Mouse (Mus musculus): ENCODE measurements around the gene Sh3gl1. TPM values are rescaled to one million over a fixed set of nuclear protein-coding genes. Genes with fewer than 3 reads are reported as not detected.
A peak's percentile ranks its signal among the peaks of the same experiment; 100 is the strongest.

Gene Sh3gl1
- total and polyA plus RNA-seq, 3 experiments: 41.0 to 78.4 TPM; not detected in 1

DNA sequence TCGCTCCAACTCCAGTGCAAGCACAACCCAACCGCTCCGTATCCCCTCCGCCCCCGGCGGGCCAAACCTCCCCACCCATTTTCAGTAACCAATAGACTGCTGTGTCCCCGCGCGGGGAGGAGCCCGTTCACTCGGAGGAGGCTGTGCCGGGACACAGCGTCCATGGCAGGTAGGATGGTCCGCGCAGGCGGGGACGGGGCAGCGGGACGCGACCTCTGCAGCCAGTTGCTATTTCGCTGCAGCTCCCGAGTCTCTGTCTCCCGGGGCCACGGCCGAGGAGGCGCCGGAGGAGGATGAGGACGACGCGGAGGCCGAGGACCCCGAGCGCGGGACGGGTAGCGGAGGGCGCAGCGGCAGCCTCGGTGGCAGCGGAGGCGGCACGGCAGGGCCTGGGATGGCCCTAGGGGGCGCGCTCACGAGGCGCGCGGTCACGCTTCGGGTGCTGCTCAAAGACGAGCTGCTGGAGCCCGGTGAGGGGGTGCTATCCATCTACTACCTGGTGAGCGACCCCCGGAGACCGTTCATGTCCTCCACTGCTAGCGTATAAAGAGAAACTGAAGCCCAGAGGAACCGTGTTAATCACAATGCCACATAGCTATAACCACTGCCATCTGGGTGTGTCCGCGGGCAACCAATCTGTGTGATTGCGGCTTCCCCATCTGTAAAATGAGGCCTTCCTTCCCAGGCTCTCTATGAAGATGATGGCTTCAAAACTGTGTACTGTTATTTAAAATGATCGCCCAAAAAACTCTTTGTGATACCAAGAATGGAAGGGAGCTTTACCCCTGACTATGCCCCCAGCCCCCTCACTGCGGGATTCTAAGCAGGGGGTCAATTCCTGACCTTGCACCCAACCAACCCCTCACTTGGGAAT is 27.1 kb downstream of the Sh3gl1 start (continued):
- TF ChIP-seq UBTF (IDR thresholded peaks at IDR 0.05; ENCODE audit: borderline replicate concordance, insufficient read depth, low read depth, low read length): no peak
- peak in 2 of 3 experiments; percentile 38 to 53; a peak in 4 of 6 replicates for TF ChIP-seq CTCF (IDR thresholded peaks at IDR 0.05 in 2 of 3, conservative IDR thresholded peaks at IDR 0.05 in 1 of 3; ENCODE audit: control insufficient read depth in 1 of 3, insufficient read depth in 1 of 3, low read depth in 2 of 3, low read length in 3 of 3, poor library complexity in 1 of 3, severe bottlenecking in 1 of 3)
- no peak; a peak in 1 of 4 replicates for TF ChIP-seq EP300 (IDR thresholded peaks at IDR 0.05; ENCODE audit: low read depth in 1 of 2, low read length in 2 of 2)
- peak; percentile 34 for TF ChIP-seq TCF12 (IDR thresholded peaks at IDR 0.05; ENCODE audit: low read depth, low read length)
- no peak for TF ChIP-seq TBP (IDR thresholded peaks at IDR 0.05; ENCODE audit: low read depth, low read length)

DNA sequence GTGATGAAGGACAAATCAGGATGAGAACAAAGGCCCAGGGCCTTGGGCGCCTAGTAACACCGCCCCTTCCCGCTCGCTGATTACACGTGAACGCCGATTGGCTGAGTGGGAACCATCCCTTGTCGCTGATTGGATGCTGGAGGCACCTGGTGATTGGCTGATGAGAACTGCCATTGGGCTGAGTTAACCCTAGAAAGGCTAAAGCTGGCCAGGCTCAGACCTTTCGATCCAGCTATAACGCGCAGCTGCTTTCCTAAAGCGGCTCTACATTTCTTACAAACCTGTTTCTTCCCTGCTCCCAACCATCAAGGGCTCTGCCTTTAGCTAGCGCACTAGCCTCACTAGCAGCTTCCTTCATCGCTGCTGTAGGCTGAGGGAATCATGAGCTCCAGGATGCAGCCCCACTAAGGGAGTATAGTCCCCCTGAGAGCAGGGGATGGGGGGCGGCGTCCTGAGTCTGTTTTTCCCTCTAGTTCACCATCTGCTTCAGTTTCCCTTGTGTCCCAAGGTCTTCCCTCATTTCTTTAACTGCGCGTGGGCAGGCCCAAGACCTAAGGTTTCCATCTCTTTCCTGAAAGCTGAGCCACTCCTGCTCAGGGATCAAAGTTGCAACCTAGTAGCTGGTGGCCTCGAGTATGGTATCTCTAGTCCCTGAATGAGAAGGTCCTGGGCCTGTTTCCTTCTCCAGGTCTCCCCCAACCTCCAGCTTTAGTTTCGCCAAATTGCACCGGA is 27.9 kb downstream of the Sh3gl1 start:
- Histone ChIP-seq H3K9me3 (replicated peaks; ENCODE audit: insufficient read depth, low read length) (no peaks in the 10 kb centered on the region), H3K27me3 (ENCODE audit: control insufficient read depth in 1 of 2, insufficient read depth in 2 of 2, low read length in 2 of 2) (no peaks in the 10 kb centered on the region), H3K4me3 (ENCODE audit: control insufficient read depth in 1 of 2, insufficient read depth in 1 of 2, low read depth in 2 of 2, low read length in 2 of 2) (peak overlapping the region; percentile 64 to 90), H3K4me1 (ENCODE audit: control insufficient read depth in 1 of 2, insufficient read depth in 2 of 2, low read length in 2 of 2) (peaks cover 0 to 17% of the 10 kb centered on the region in 2 experiments; a peak in 2 of 4 replicates), H3K79me2 (ENCODE audit: control insufficient read depth, insufficient read depth, low read length, poor library complexity) (no peaks in the 10 kb centered on the region), H3K9ac (ENCODE audit: control insufficient read depth, low read depth, low read length, poor library complexity, severe bottlenecking) (peak overlapping the region; percentile 64), H3K36me3 (ENCODE audit: control insufficient read depth in 1 of 2, insufficient read depth in 2 of 2, low read length in 2 of 2) (peaks cover 0 to 8% of the 10 kb centered on the region in 2 experiments; a peak in 2 of 4 replicates), H3K27ac (ENCODE audit: control insufficient read depth, low read depth, low read length) (peak overlapping the region; percentile 53)
- DNase-seq (ENCODE audit: low read depth, low spot score): peak; percentile 98
- TF ChIP-seq ZMIZ1 (IDR thresholded peaks at IDR 0.05; ENCODE audit: low read depth, low read length): no peak
- TF ChIP-seq TBP (IDR thresholded peaks at IDR 0.05; ENCODE audit: low read depth, low read length): peak; percentile 75
- peak; percentile 36 for TF ChIP-seq MAX (IDR thresholded peaks at IDR 0.05; ENCODE audit: low read length)
- no peak for TF ChIP-seq RAD21 (IDR thresholded peaks at IDR 0.05; ENCODE audit: low read depth, low read length)
- TF ChIP-seq USF2 (IDR thresholded peaks at IDR 0.05; ENCODE audit: borderline replicate concordance in 1 of 2, insufficient read depth in 1 of 2, low read depth in 1 of 2, low read length in 2 of 2): no peak
- no peak for TF ChIP-seq MAFK (IDR thresholded peaks at IDR 0.05; ENCODE audit: borderline replicate concordance, low read depth, low read length)
- TF ChIP-seq ELF1 (IDR thresholded peaks at IDR 0.05; ENCODE audit: low read depth, low read length): no peak
- no peak for TF ChIP-seq CHD1 (IDR thresholded peaks at IDR 0.05; ENCODE audit: low read depth, low read length)
- peak; percentile 2; the same call in 1 of the 2 replicates for TF ChIP-seq MXI1 (IDR thresholded peaks at IDR 0.05; ENCODE audit: low read depth, low read length)
- TF ChIP-seq EP300 (IDR thresholded peaks at IDR 0.05; ENCODE audit: low read depth in 1 of 2, low read length in 2 of 2): no peak
- no peak for TF ChIP-seq JUND (IDR thresholded peaks at IDR 0.05; ENCODE audit: low read depth, low read length)
- TF ChIP-seq UBTF (IDR thresholded peaks at IDR 0.05; ENCODE audit: borderline replicate concordance, insufficient read depth, low read depth, low read length): no peak
- TF ChIP-seq SMC3 (IDR thresholded peaks at IDR 0.05; ENCODE audit: low read depth, low read length): no peak
- TF ChIP-seq BHLHE40 (IDR thresholded peaks at IDR 0.05; ENCODE audit: borderline replicate concordance, low read depth, low read length): no peak
- TF ChIP-seq POLR2AphosphoS5 (IDR thresholded peaks at IDR 0.05; ENCODE audit: borderline replicate concordance, low read depth, low read length): no peak
- no peak for TF ChIP-seq CHD2 (IDR thresholded peaks at IDR 0.05; ENCODE audit: low read length)
- TF ChIP-seq TAL1 (IDR thresholded peaks at IDR 0.05; ENCODE audit: low read length): no peak
- peak; percentile 70 for TF ChIP-seq HCFC1 (IDR thresholded peaks at IDR 0.05; ENCODE audit: low read depth, low read length)
- peak; percentile 80 for TF ChIP-seq USF1 (IDR thresholded peaks at IDR 0.05; ENCODE audit: low read depth, low read length)
- peak; percentile 69 for TF ChIP-seq GATA1 (IDR thresholded peaks at IDR 0.05; ENCODE audit: low read depth, low read length)
- TF ChIP-seq KAT2A (conservative IDR thresholded peaks at IDR 0.05; ENCODE audit: low read depth, low read length): no peak
- no peak for TF ChIP-seq ZNF384 (IDR thresholded peaks at IDR 0.05; ENCODE audit: low read depth, low read length)
- TF ChIP-seq NRF1 (IDR thresholded peaks at IDR 0.05; ENCODE audit: insufficient read depth, low read depth, low read length, poor library complexity, severe bottlenecking): no peak
- no peak; the same call in none of the 2 replicates for TF ChIP-seq SIN3A (IDR thresholded peaks at IDR 0.05; ENCODE audit: low read length)
- TF ChIP-seq ZKSCAN1 (IDR thresholded peaks at IDR 0.05; ENCODE audit: low read depth, low read length): no peak
- 0 out of 2 replicates have a peak, but pooled peaks have one; percentile 6 for TF ChIP-seq ETS1 (IDR thresholded peaks at IDR 0.05; ENCODE audit: low read depth, low read length)
- peak in 1 of 2 experiments; percentile 48; a peak in 2 of 4 replicates for TF ChIP-seq POLR2A (IDR thresholded peaks at IDR 0.05; ENCODE audit: control insufficient read depth in 1 of 2, insufficient read depth in 1 of 2, low read depth in 1 of 2, low read length in 2 of 2, poor library complexity in 1 of 2)
- TF ChIP-seq ZC3H11A (IDR thresholded peaks at IDR 0.05; ENCODE audit: low read depth, low read length): no peak
- TF ChIP-seq E2F4 (IDR thresholded peaks at IDR 0.05; ENCODE audit: borderline replicate concordance, low read depth, low read length): peak; percentile 85
